Mouse (Mus musculus) cerebellum, postnatal 4 days (tissue): ENCODE results near the gene Cox8c.

ENCODE experiments used
- DNase-seq, 2 experiments: peaks; one replicate each; pipeline ENCODE4 v3.0.0; 2022; ENCODE audit warnings: low spot score in 2 of 2, mixed read lengths in 1 of 2

Gene Cox8c

GRCm38 (mm10) chr12:102899091-102899490 lies at the start of gene Cox8c:
Gene Cox8c, plus strand, starts transcription at chr12:102899316.
- DNase-seq, result no peak

GRCm38 (mm10) chr12:102860806-102861205 lies 38.3 kb upstream of the Cox8c start:
- no peak for DNase-seq

GRCm38 (mm10) chr12:102869802-102870201 lies 29.3 kb upstream of the Cox8c start:
- no peak for DNase-seq

GRCm38 (mm10) chr12:102870527-102870926 lies 28.6 kb upstream of the Cox8c start:
- no peak for DNase-seq

GRCm38 (mm10) chr12:102877301-102878030 lies 21.6 kb upstream of the Cox8c start:
- peak in 1 of 2 experiments; percentile 26 for DNase-seq

- peak; percentile 95 to 97 for DNase-seq
Measured at GRCm38 (mm10) chr12:102878031-102878823, 20.9 kb upstream of the Cox8c start, which contains the start of gene Btbd7. Gene Btbd7, minus strand, starts transcription at chr12:102878471.

GRCm38 (mm10) chr12:102878901-102879300 lies 20.2 kb upstream of the Cox8c start:
- DNase-seq, result no peak

- peak in 1 of 2 experiments; percentile 32 for DNase-seq
Measured at GRCm38 (mm10) chr12:102885735-102886134, 13.4 kb upstream of the Cox8c start.

GRCm38 (mm10) chr12:102887366-102887765 lies 11.8 kb upstream of the Cox8c start:
- DNase-seq, result no peak

- DNase-seq, result no peak
Measured at GRCm38 (mm10) chr12:102888568-102888967, 10.5 kb upstream of the Cox8c start.

GRCm38 (mm10) chr12:102908191-102908590 lies 9.1 kb downstream of the Cox8c start:
- DNase-seq, result peak in 1 of 2 experiments; percentile 8

GRCm38 (mm10) chr12:102916073-102916472 lies 17.0 kb downstream of the Cox8c start:
- no peak for DNase-seq

- no peak for DNase-seq
Measured at GRCm38 (mm10) chr12:102929764-102930163, 30.6 kb downstream of the Cox8c start.

GRCm38 (mm10) chr12:102930335-102930734 lies 31.2 kb downstream of the Cox8c start:
- no peak for DNase-seq

GRCm38 (mm10) chr12:102930789-102931188 lies 31.7 kb downstream of the Cox8c start:
- no peak for DNase-seq

- DNase-seq, result no peak
Measured at GRCm38 (mm10) chr12:102935892-102936291, 36.8 kb downstream of the Cox8c start.

- DNase-seq, result no peak
Measured at GRCm38 (mm10) chr12:102945571-102945970, 46.5 kb downstream of the Cox8c start.

- DNase-seq, result no peak
Measured at GRCm38 (mm10) chr12:102947826-102948225, 48.7 kb downstream of the Cox8c start.

GRCm38 (mm10) chr12:102948778-102949394 lies 49.8 kb downstream of the Cox8c start, which contains the start of gene Unc79:
Gene Unc79, plus strand, starts transcription at chr12:102948859.
- peak; percentile 48 to 75 for DNase-seq

- peak; percentile 41 to 70 for DNase-seq
Measured at GRCm38 (mm10) chr12:102949395-102950208, 50.5 kb downstream of the Cox8c start.
